Mouse (Mus musculus) midbrain, embryonic 12.5 days (tissue): ENCODE results near the gene Cbfa2t2. TPM values are rescaled to one million over a fixed set of nuclear protein-coding genes. Genes with fewer than 3 reads are reported as not detected.

Source experiments
- ATAC-seq: fragments of 200-750 bp; cut with Nextera tagmentation; 2 replicates; pipeline ENCODE4 v1.8.0; 2017; ENCODE audit warnings: low read depth, moderate TSS enrichment, moderate library complexity; ENCODE audit not compliant: low FRiP score
- H3K27ac ChIP-seq: fragments of 300-500 bp; sonication (generic); replicated peaks from 2 replicates; pipeline ENCODE4 v1.5.1; 2016; ENCODE audit warnings: mild to moderate bottlenecking
- H3K27me3 ChIP-seq: fragments of 300-500 bp; sonication (generic); 2 replicates; pipeline ENCODE4 v1.6.1; 2016; ENCODE audit warnings: mild to moderate bottlenecking
- H3K36me3 ChIP-seq: fragments of 300-500 bp; sonication (generic); 2 replicates; pipeline ENCODE4 v1.6.1; 2016
- H3K4me1 ChIP-seq: fragments of 300-500 bp; sonication (generic); 2 replicates; pipeline ENCODE4 v1.6.1; 2016
- H3K4me2 ChIP-seq: fragments of 300-500 bp; sonication (generic); replicated peaks from 2 replicates; pipeline ENCODE4 v1.6.1; 2016; ENCODE audit warnings: mild to moderate bottlenecking, moderate library complexity
- H3K4me3 ChIP-seq: fragments of 300-500 bp; sonication (generic); 2 replicates; pipeline ENCODE4 v1.5.1; 2016; ENCODE audit warnings: mild to moderate bottlenecking
- H3K9ac ChIP-seq: fragments of 300-500 bp; sonication (generic); replicated peaks from 2 replicates; pipeline ENCODE4 v1.6.1; 2016; ENCODE audit warnings: mild to moderate bottlenecking, moderate library complexity
- H3K9me3 ChIP-seq: fragments of 300-500 bp; sonication (generic); 2 replicates; pipeline ENCODE4 v1.6.1; 2016; ENCODE audit warnings: mild to moderate bottlenecking
- WGBS: fragments of 180-500 bp; shearing (Covaris S2); methylation state at CpG from one replicate; pipeline ENCODE4 v1.1.7; 2016; 5-methylcytosine and 5-hydroxymethylcytosine counted together
- polyA plus RNA-seq: library from polyadenylated mRNA; unstranded; fragments of >200 nt; fragmentation: Nextera tagmentation; extraction: Ambion mirVana; gene quantifications from 2 replicates; pipeline ENCODE4 v1.2.1, GENCODE M21; 2016

Gene Cbfa2t2
- polyA plus RNA-seq = 91.8 and 94.9 TPM in 2 replicates

DNA sequence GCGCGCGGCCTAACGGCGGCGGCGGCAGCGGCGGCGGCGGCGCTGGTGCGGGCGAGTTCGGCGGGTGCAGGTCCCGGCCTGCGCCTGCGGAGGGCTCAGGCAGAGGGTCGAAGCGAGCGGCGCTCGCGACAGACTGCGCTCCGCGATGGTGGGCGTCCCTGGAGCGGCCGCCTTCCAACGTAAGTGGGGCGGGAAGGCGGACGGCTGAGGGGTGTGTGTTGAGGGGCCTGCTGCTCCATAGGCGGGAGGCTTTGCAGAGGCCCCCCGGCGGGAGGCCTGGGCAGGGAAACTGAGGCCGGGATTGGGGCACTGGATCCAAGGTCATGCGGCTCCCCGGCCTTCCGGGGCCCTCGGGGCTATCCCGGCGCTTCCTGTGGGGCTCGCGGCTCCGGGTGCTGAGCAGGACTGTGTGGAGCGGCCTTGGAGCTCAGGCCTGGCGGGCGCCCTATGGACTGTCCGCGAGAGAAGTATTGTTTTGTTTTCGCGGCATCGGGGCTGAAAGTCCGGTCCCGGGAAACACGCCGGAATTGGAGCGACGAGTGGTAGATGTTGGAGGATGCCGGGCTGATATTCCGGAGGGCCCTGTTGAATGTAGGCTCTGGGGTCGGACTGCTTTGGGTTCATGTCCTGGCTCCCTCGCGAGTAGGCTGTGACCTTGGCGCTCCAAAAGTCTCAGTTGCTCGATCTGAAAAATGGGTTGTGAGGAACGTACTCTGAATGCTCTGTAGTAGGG, at the start of gene Cbfa2t2:
Gene Cbfa2t2, plus strand, starts transcription at position 24 of the 733 bp plus-strand sequence.
- under 1% methylated on average over 70 of the region's 70 CpGs for WGBS
- peak within 1 kb of the TSS; percentile 62 for H3K4me2 ChIP-seq

DNA sequence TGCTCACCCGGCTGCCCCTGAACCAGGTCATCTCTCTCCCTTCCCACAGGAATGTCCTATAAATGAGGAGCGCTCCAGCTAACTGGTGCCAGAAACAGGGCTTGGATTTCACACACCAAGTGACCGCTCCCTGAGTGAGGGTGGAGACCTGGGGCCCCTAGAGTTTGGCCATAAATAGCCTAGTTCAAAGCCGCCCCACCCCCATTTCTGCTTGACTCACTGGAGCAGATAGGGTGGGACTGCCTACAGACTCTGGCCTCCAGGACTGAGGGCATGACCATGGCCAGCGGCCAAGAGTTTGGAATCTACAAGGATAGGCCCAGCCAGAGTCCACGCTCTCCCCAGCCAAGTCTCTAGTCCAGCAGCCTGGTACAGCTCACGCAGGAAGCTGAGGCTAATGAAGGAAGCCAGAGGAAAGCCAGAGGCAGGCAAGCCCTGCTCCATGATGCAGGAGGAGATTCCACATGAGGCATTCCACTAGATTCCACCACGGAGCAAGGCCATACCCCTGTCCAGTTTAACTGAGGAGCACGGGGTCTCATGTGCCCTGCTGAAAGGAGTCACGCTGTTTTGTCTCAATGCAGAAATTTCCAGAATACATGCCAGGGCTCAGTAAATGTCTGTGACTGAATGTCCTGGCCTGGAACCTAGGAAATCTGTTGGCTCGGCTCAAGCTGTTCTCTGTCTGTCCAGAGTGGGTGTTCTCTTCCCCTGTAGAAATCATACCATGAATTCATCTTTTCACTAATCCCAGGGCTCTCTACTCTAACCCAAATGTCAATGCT, 45.9 kb upstream of the Cbfa2t2 start:
- Histone ChIP-seq H3K4me3 (no peak overlapping the region), H3K9ac (no peak overlapping the region), H3K27ac (no peak overlapping the region), H3K4me1 (no peaks in the 10 kb centered on the region), H3K27me3 (no peaks in the 10 kb centered on the region), H3K4me2 (no peak overlapping the region), H3K36me3 (no peaks in the 10 kb centered on the region), H3K9me3 (no peaks in the 10 kb centered on the region)
- no peak for ATAC-seq
- 88% methylated on average over 11 of the region's 11 CpGs for WGBS

More for the DNA sequence above, at the start of gene Cbfa2t2:
- ATAC-seq = peak; percentile 89
- Histone ChIP-seq H3K27me3 (no peaks in the 10 kb centered on the region), H3K4me3 (peak within 1 kb of the TSS; percentile 93), H3K27ac (peak within 1 kb of the TSS; percentile 96), H3K9ac (peak within 1 kb of the TSS; percentile 97), H3K4me1 (peaks cover 22% of the 10 kb centered on the region), H3K36me3 (no peaks in the 10 kb centered on the region), H3K9me3 (no peaks in the 10 kb centered on the region)

DNA sequence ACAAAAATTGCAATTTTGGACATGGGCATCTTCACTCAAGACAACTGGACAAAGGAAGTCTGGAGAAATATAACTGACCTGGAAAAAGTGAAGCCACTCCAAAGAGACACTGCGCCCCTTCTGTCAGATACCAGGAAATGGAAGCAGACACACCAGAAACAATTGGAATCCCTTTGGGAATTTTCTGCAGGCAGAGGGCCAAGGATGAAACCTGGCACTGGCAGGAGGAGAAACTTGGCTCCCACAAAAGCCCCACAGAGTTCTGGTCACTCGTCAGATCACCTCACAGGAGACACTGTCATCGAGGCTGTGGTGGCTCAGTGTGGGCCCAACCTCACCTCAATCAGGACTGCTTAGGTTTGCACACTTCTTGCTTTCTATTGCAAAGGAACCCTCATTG, 41.7 kb upstream of the Cbfa2t2 start:
- Histone ChIP-seq H3K4me1 (no peaks in the 10 kb centered on the region), H3K9me3 (no peaks in the 10 kb centered on the region), H3K27me3 (no peaks in the 10 kb centered on the region), H3K4me3 (no peak overlapping the region), H3K4me2 (no peak overlapping the region), H3K36me3 (no peaks in the 10 kb centered on the region), H3K27ac (no peak overlapping the region), H3K9ac (no peak overlapping the region)
- 91% methylated on average over 3 of the region's 3 CpGs for WGBS
- no peak for ATAC-seq

DNA sequence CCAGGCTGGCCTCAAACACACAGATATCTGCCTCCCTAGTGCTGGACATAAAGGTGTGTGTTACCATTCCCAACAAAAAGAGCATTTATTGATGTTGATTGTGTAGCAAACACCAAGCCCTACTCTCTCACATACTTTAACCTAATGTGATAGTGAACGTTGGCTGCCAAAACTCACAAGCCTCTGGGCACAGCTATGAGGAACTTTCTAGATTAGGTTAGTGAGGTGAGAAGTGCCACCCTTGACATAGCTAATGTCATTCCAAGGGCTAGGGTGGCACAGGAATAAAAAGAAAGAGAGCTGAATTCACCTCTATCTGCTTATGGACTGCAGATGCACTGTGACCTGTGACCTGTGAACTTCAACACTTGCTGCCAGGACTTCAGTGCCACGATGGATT, 39.8 kb upstream of the Cbfa2t2 start:
- H3K9me3 ChIP-seq = no peaks in the 10 kb centered on the region
- H3K4me3 ChIP-seq = no peak overlapping the region
- WGBS = 85% methylated on average over 2 of the region's 2 CpGs
- no peaks in the 10 kb centered on the region for H3K4me1 ChIP-seq
- no peaks in the 10 kb centered on the region for H3K27me3 ChIP-seq
- no peak overlapping the region for H3K27ac ChIP-seq
- ATAC-seq = no peak
- no peaks in the 10 kb centered on the region for H3K36me3 ChIP-seq
- no peak overlapping the region for H3K9ac ChIP-seq
- no peak overlapping the region for H3K4me2 ChIP-seq

DNA sequence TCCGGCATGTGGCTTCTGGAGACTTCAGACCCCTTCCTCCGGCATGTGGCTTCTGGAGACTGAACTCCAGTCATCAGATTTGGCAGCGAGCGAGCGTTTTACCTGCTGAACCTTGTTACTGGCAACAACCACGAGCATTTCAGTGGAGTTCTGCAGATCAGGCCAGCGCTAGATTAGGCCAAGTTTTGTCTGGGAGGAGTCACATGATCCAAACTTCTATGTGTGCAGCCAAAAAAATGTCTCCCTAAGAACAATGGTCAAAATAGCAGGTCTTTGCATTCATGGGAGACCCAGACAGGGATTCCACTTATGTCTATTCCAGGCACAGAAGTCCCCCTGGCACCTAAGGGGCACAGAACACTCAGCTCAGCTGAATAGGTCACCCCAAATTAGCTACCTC, 38.0 kb upstream of the Cbfa2t2 start:
- Histone ChIP-seq H3K4me3 (no peak overlapping the region), H3K9ac (no peak overlapping the region), H3K4me1 (peaks cover 6% of the 10 kb centered on the region), H3K27ac (no peak overlapping the region), H3K36me3 (no peaks in the 10 kb centered on the region), H3K4me2 (no peak overlapping the region), H3K9me3 (no peaks in the 10 kb centered on the region), H3K27me3 (no peaks in the 10 kb centered on the region)
- 94% methylated on average over 7 of the region's 7 CpGs for WGBS
- ATAC-seq = no peak

DNA sequence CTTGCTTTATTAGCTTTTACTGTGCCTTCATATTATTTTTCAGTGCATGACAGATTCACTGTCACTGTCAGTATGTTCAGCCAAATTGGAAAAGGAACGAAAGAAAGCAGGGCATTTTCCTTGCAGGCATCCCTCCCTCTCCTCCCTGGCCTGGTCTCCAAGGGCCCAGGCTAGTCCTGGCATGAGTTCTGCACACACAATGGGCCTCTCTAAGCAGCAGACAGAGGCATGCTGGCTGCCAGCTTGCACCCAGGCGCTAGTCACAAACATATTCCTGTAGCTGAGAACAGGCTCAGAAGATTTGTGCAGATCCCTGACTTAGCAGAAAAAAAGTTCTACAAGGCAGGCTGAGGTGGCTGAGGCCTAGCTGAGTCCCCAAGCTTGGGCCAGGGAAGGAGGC, 37.0 kb upstream of the Cbfa2t2 start:
- no peaks in the 10 kb centered on the region for H3K27me3 ChIP-seq
- H3K9me3 ChIP-seq = no peaks in the 10 kb centered on the region
- WGBS = 79% methylated on average over 2 of the region's 2 CpGs
- H3K36me3 ChIP-seq = no peaks in the 10 kb centered on the region
- H3K27ac ChIP-seq = no peak overlapping the region
- H3K9ac ChIP-seq = no peak overlapping the region
- no peak for ATAC-seq
- no peak overlapping the region for H3K4me2 ChIP-seq
- no peak overlapping the region for H3K4me3 ChIP-seq
- H3K4me1 ChIP-seq = peaks cover 8% of the 10 kb centered on the region

DNA sequence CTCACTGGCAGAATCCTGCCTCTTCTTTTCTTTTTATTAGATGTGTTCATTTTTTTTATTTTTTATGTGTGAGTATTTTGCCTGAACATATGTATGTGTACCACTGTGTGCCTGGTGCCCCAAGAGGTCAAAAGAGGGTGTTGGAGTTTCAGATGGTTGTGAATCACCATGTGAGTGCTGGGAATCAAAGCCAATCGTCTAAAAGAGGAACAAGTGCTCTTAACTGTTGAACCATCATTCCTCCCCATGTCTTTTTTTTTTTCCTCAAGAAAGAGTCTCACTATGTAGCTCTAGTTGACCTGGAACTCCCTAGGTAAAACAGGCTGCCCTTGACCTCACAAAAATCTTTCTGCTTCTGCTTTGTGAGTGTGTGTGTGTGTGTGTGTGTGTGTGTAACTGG, 34.3 kb upstream of the Cbfa2t2 start:
- WGBS = 68% methylated on average over 1 of the region's 1 CpGs
- Histone ChIP-seq H3K4me2 (no peak overlapping the region), H3K4me1 (peaks cover 16% of the 10 kb centered on the region), H3K36me3 (no peaks in the 10 kb centered on the region), H3K4me3 (no peak overlapping the region), H3K9ac (no peak overlapping the region), H3K27me3 (peaks cover 6% of the 10 kb centered on the region), H3K27ac (no peak overlapping the region), H3K9me3 (no peaks in the 10 kb centered on the region)
- no peak for ATAC-seq

DNA sequence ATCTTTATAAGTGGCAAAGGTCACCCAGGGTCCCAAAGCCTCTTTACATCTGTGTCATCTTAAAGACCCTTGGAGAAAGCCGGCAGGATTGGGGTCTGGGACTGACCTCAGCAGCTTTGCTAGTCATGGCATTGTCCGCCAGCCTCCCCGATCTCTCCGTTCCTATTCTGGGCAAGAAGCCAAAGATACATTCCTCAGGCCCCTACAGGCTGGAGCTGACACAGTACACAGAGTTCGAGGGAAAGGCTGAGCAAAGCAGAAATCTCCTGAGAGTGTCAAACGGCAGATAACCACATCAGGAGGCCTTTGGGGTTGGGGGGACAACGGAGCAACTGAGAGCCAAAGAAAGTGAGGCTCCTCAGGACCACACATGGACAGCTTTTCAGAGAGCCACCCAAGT, 33.5 kb upstream of the Cbfa2t2 start:
- 37% methylated on average over 7 of the region's 7 CpGs for WGBS
- Histone ChIP-seq H3K9me3 (no peaks in the 10 kb centered on the region), H3K4me3 (no peak overlapping the region), H3K4me2 (no peak overlapping the region), H3K36me3 (no peaks in the 10 kb centered on the region), H3K9ac (no peak overlapping the region), H3K4me1 (peaks cover 23% of the 10 kb centered on the region), H3K27ac (peak overlapping the region; percentile 25; the same call in 1 of the 2 replicates), H3K27me3 (peaks cover 14% of the 10 kb centered on the region)
- ATAC-seq = no peak

DNA sequence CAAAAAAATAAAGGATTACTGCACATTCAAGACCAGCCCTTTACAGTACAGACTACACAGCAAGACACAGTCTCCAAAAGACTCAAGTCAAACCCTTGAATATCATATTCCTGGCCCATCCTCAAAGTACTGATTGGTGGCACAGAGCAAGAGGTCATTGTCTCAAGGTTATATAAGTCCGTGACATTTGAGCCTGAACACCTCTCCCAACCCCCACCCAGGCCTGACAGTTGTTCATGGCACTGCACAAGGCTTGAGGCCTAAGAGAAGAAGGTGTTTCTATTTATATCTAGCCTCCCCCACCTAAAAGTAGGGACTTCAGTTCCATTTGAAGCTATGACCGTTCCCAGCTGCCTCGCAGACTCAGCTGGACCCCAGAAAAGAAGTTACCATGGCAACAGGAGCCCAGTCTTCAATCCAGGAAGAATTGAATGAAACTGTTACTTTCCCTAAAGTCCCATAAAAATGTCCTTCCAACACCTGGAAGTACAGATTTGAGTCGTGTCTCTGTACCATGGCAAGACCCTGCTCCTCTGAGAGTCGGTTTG, 30.8 kb upstream of the Cbfa2t2 start:
- 63% methylated on average over 5 of the region's 5 CpGs for WGBS
- Histone ChIP-seq H3K36me3 (no peaks in the 10 kb centered on the region), H3K4me2 (no peak overlapping the region), H3K4me3 (no peak overlapping the region), H3K27ac (no peak overlapping the region), H3K4me1 (peaks cover 29% of the 10 kb centered on the region), H3K9ac (no peak overlapping the region), H3K27me3 (peaks cover 33% of the 10 kb centered on the region), H3K9me3 (no peaks in the 10 kb centered on the region)
- no peak for ATAC-seq

DNA sequence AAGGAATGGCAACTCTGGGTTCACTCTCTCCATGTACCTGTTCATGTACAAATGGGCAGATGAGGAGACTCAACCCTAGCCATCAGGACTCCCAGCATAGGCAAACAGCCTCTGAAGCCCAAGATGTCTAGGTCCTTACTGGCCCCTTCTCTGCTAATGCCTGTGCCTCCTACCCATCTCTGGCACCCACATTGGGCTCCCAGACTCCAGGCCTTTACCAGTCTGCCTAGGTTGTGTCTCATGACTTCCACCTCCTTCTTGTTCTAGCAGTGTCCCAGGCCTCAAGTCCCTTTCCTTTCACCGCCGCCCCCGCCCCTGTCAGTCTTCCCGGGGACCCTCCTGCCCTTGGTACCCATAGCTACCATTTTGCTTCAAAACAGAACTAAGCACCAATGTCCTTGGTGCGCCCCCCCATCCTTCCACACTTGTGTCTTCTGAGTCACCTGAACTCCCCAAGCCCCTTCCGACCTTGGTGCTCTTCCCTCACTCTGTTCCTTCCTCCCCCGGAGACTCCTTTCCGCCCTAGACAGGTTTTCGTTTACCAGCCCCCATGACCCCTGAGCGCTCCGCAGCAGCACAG, 29.1 kb upstream of the Cbfa2t2 start:
- H3K36me3 ChIP-seq = no peaks in the 10 kb centered on the region
- no peaks in the 10 kb centered on the region for H3K9me3 ChIP-seq
- WGBS = 25% methylated on average over 11 of the region's 11 CpGs
- ATAC-seq = no peak
- H3K9ac ChIP-seq = peak overlapping the region; percentile 65
- H3K27me3 ChIP-seq = peaks cover 36% of the 10 kb centered on the region
- peak overlapping the region; percentile 75 for H3K4me3 ChIP-seq
- no peak overlapping the region for H3K27ac ChIP-seq
- peak overlapping the region; percentile 68 for H3K4me2 ChIP-seq
- H3K4me1 ChIP-seq = peaks cover 29% of the 10 kb centered on the region

DNA sequence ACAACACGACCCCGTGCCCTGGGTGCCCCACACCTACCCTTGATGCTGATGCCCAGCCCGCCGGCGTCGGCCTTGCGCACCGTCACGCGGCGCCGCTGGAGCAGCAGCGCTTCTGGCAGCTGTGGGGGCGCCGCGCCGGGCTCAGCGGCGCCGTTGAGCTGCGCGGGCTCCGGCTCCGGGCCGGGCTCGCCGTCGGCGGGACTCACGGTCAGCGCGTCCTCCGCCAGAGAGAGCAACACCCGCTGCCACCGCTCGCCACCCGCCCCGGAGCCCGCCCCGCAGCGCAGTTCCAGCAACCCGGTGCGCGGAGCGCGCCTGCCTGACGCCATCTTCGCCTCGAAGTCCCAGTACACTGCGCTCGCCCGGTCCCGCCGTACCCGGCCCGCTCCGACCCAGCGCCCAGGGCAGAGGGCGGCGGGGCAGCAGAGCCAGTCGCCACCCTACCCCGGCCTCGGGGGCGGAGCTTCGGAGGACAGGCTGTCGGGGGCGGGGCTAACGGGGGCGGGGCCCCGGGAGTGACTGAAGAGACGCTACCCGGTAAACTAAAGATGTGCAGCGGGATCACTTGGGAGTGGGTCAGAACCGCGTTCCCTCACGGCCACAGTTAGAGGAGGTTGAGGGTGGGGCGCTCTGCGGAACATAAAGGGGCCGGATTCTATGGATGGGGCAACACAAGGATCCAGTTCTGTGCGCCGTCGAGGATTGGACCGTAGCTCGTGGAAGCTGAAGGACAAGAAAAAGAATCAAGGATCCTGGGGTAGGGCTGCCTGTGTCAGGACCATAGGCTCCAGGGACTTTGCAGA, 28.4 kb upstream of the Cbfa2t2 start, which contains the start of gene Snta1:
Gene Snta1, minus strand, starts transcription at position 457 of the 803 bp plus-strand sequence.
- Histone ChIP-seq H3K9me3 (no peaks in the 10 kb centered on the region), H3K27ac (no peak within 1 kb of the TSS), H3K4me2 (peak within 1 kb of the TSS; percentile 68), H3K27me3 (peaks cover 36% of the 10 kb centered on the region), H3K4me3 (peak within 1 kb of the TSS; percentile 75), H3K36me3 (no peaks in the 10 kb centered on the region), H3K4me1 (peaks cover 26% of the 10 kb centered on the region), H3K9ac (peak within 1 kb of the TSS; percentile 65)
- ATAC-seq = peak; percentile 87
- WGBS = 2% methylated on average over 83 of the region's 84 CpGs
